Mouse (Mus musculus): ENCODE measurements around the gene Hspb1. TPM values are rescaled to one million over a fixed set of nuclear protein-coding genes. Genes with fewer than 3 reads are reported as not detected.

The Hspb1 gene
- polyA plus RNA-seq, 1 experiment from 2014 or later: 7.8 TPM

DNA sequence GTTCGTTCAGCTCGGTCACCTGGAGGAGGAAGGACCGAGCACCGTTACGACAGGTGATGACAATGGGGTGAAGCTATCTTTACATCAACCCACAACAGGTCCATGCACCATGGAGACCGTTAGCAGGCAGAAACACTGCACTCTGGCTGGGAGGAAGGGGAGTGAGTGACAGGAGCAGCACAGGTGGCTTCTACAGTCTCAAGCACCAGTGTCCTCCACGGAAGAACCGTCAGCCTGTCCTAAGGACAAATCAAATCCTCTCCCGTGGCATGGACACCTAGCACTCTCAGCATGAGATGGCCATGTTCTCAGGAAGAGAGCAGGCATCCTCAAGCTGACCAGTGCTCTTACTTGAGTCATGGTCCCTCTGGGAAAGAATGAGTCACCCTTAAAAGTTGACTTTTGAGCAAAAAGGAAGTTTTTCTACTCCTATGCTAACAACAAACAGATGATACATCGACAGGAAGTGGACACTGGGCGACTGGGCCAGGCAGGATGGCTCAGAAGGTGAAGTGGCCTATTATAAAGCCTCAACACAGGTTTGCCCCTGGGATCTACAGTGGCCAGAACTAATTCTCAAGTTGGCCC, 24.0 kb downstream of the Hspb1 start:
- Histone ChIP-seq H3K36me3 (ENCODE audit: control insufficient read depth, insufficient read depth, low read length) (peaks cover 30% of the 10 kb centered on the region), H3K4me3 (ENCODE audit: low read depth, low read length) (no peak overlapping the region), H3K27me3 (ENCODE audit: control insufficient read depth, insufficient read depth, low read length) (no peaks in the 10 kb centered on the region), H3K4me1 (ENCODE audit: control insufficient read depth, insufficient read depth, low read length) (0 out of 2 replicates have a peak, but pooled peaks cover 2% of the 10 kb centered on the region), H3K9ac (replicated peaks; ENCODE audit: low read depth, low read length) (no peak overlapping the region), H3K9me3 (ENCODE audit: control insufficient read depth, low read length) (no peaks in the 10 kb centered on the region), H3K27ac (ENCODE audit: low read depth, low read length) (no peak overlapping the region), H3K4me2 (ENCODE audit: low read depth, low read length) (no peak overlapping the region)
- WGBS: 91% methylated on average over 11 of the region's 11 CpGs
- no peak for ATAC-seq (ENCODE audit: low read depth)

DNA sequence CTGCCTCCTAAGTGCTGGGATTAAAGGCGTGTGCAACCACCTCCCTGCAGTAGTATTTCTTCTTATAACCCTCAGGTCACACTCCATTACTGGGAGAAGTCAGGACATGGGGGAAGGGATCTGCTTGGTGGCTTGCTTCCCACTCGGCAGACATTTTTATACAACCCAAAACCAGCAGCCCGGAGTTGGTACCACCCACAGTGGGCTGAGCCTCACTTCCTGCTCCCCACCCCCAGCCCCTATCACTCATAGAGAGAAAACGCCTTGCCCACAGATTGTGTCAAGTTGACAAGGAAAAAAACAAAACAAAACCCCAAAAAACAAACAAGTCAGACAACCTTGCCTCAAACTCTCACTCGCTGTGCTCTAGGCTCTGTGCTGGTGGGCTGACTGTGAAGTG, 25.5 kb downstream of the Hspb1 start:
- Histone ChIP-seq H3K4me3 (ENCODE audit: low read depth, low read length) (no peak overlapping the region), H3K4me2 (ENCODE audit: low read depth, low read length) (no peak overlapping the region), H3K9me3 (ENCODE audit: control insufficient read depth, low read length) (no peaks in the 10 kb centered on the region), H3K4me1 (ENCODE audit: control insufficient read depth, insufficient read depth, low read length) (0 out of 2 replicates have a peak, but pooled peaks cover 2% of the 10 kb centered on the region), H3K27me3 (ENCODE audit: control insufficient read depth, insufficient read depth, low read length) (no peaks in the 10 kb centered on the region), H3K27ac (ENCODE audit: low read depth, low read length) (no peak overlapping the region), H3K9ac (replicated peaks; ENCODE audit: low read depth, low read length) (no peak overlapping the region), H3K36me3 (ENCODE audit: control insufficient read depth, insufficient read depth, low read length) (peaks cover 27% of the 10 kb centered on the region)
- 79% methylated on average over 5 of the region's 5 CpGs for WGBS
- ATAC-seq (ENCODE audit: low read depth): no peak

DNA sequence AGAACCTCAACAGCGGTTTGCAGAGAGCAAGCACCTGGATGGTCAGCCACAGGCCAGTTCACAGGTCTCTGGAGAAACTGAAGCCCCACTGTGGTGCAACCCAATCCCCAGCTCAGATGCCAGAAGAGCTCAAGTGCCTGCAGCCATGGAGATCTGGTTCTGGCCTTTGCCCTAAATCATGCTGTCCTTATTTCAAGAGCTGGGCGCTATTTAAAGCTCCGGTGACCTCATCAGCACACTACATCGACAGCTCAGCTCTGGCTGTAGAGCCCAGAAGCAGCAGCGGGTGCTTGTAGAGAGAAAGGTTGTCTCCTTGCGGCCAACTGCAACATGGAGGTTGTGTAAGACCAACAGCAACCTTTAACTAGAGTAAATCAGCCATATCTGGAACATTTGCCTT, 26.4 kb downstream of the Hspb1 start:
- no peak for ATAC-seq (ENCODE audit: low read depth)
- Histone ChIP-seq H3K36me3 (ENCODE audit: control insufficient read depth, insufficient read depth, low read length) (peaks cover 28% of the 10 kb centered on the region), H3K4me3 (ENCODE audit: low read depth, low read length) (no peak overlapping the region), H3K27me3 (ENCODE audit: control insufficient read depth, insufficient read depth, low read length) (no peaks in the 10 kb centered on the region), H3K9me3 (ENCODE audit: control insufficient read depth, low read length) (no peaks in the 10 kb centered on the region), H3K27ac (ENCODE audit: low read depth, low read length) (no peak overlapping the region), H3K4me2 (ENCODE audit: low read depth, low read length) (no peak overlapping the region), H3K4me1 (ENCODE audit: control insufficient read depth, insufficient read depth, low read length) (no peaks in the 10 kb centered on the region), H3K9ac (replicated peaks; ENCODE audit: low read depth, low read length) (no peak overlapping the region)
- 88% methylated on average over 6 of the region's 6 CpGs for WGBS

DNA sequence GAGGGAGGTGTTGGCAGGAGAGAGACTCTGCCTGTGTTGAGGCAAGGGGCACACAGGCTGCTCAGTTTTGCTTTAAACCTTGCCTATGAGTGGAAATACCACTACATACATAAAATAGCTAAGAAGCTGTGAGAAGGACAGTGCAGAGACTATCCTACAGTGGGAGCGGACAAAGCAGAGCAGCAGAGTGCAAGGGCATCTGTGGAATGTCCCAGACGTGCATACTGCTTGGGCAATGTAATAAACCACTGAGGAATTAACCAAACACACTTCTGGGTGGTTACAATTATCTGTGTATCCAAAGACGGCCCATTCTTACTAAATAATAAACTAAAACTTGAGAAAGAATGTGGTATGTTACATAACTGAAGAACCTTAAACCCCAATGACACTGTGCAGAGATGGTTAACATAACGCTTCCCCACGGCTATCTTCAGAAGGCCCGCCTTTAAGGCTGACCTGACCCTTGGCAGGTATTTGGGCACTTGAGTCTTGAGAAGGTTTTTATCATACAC, 28.4 kb downstream of the Hspb1 start:
- ATAC-seq (ENCODE audit: low read depth): no peak
- Histone ChIP-seq H3K4me1 (ENCODE audit: control insufficient read depth, insufficient read depth, low read length) (no peaks in the 10 kb centered on the region), H3K9me3 (ENCODE audit: control insufficient read depth, low read length) (no peaks in the 10 kb centered on the region), H3K27me3 (ENCODE audit: control insufficient read depth, insufficient read depth, low read length) (no peaks in the 10 kb centered on the region), H3K36me3 (ENCODE audit: control insufficient read depth, insufficient read depth, low read length) (peaks cover 14% of the 10 kb centered on the region), H3K27ac (ENCODE audit: low read depth, low read length) (no peak overlapping the region), H3K4me2 (ENCODE audit: low read depth, low read length) (no peak overlapping the region), H3K9ac (replicated peaks; ENCODE audit: low read depth, low read length) (no peak overlapping the region), H3K4me3 (ENCODE audit: low read depth, low read length) (no peak overlapping the region)
- 86% methylated on average over 6 of the region's 6 CpGs for WGBS

DNA sequence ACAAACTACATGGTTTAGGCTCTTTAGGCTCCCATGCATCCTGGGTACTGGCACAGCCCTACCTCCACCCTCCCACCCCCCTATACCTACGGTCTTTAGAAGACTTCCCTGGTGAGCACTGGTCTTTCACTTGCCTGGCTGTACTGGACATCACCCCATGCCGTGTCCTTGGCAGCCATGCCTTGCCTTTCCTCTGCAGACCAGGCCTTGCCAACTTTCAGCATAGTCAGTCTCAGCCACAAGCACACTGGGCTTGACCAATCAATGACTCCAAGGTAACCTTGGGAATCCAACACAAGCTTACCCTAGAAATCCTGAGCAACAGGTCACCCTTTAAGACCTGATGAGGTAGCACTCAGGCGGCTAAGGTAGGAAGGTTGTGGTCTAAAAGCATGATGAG, 28.9 kb downstream of the Hspb1 start:
- ATAC-seq (ENCODE audit: low read depth): no peak
- H3K4me3 ChIP-seq (ENCODE audit: low read depth, low read length): no peak overlapping the region
- H3K9me3 ChIP-seq (ENCODE audit: control insufficient read depth, low read length): no peaks in the 10 kb centered on the region
- H3K27ac ChIP-seq (ENCODE audit: low read depth, low read length): no peak overlapping the region
- H3K27me3 ChIP-seq (ENCODE audit: control insufficient read depth, insufficient read depth, low read length): no peaks in the 10 kb centered on the region
- H3K36me3 ChIP-seq (ENCODE audit: control insufficient read depth, insufficient read depth, low read length): peaks cover 12% of the 10 kb centered on the region
- H3K4me2 ChIP-seq (ENCODE audit: low read depth, low read length): no peak overlapping the region
- H3K4me1 ChIP-seq (ENCODE audit: control insufficient read depth, insufficient read depth, low read length): no peaks in the 10 kb centered on the region
- WGBS: 93% methylated on average over 3 of the region's 3 CpGs
- H3K9ac ChIP-seq (replicated peaks; ENCODE audit: low read depth, low read length): no peak overlapping the region

DNA sequence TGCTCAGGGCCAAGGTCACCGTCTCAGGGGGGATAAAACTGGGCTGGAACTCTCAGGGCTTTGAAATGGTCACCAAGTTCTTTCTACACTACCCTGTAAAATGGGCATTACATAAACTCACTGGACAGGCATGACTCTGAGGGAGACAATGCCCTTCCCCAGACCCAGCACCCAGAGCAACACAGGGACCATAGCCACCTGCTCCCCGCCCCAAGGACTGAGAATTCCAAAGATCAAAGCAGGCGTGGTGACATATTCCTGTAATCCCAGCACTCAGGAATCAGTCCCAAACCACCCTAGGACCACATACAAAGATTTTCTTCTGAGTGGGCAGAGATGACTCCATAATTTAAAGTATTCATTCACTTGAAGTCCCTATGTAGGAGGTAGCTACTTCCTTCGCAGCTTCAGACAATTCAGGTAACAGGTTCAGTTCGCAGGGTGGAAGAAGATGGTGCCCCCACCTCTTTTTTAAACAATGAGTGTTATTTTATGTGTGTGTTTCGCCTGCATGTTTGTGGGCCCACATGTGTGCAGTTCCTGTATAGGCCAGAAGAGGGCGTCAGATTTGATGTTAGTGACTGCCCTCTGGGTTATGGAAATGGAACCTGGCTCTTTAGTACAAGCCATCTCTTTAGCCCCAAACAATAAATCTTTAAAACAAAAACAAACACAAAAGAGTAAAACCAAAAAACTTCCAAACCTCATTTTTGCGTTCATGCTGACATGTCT, 29.8 kb downstream of the Hspb1 start:
- 95% methylated on average over 8 of the region's 8 CpGs for WGBS
- H3K4me2 ChIP-seq (ENCODE audit: low read depth, low read length): no peak overlapping the region
- H3K27me3 ChIP-seq (ENCODE audit: control insufficient read depth, insufficient read depth, low read length): no peaks in the 10 kb centered on the region
- peaks cover 21% of the 10 kb centered on the region for H3K36me3 ChIP-seq (ENCODE audit: control insufficient read depth, insufficient read depth, low read length)
- H3K9me3 ChIP-seq (ENCODE audit: control insufficient read depth, low read length): no peaks in the 10 kb centered on the region
- no peaks in the 10 kb centered on the region for H3K4me1 ChIP-seq (ENCODE audit: control insufficient read depth, insufficient read depth, low read length)
- H3K4me3 ChIP-seq (ENCODE audit: low read depth, low read length): no peak overlapping the region
- no peak for ATAC-seq (ENCODE audit: low read depth)
- no peak overlapping the region for H3K27ac ChIP-seq (ENCODE audit: low read depth, low read length)
- H3K9ac ChIP-seq (replicated peaks; ENCODE audit: low read depth, low read length): no peak overlapping the region

DNA sequence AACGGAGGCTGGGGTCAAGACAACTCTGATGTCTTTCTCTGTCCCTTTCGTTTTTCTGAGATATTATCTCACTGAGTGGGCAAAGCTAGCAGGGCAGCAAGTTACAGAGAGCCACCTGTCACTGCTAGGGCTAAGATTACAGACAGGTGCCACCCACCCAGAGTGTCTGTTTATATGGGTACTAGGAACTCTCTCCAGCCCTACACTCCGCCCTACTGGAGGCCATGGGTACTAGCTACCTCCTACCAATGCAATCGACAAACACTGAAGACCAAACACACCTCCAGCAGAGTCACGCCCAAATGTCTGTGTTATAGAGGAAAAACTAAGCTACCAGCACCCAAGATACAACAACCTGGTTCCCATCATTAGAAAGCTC, 30.3 kb downstream of the Hspb1 start:
- H3K27me3 ChIP-seq (ENCODE audit: control insufficient read depth, insufficient read depth, low read length): no peaks in the 10 kb centered on the region
- no peaks in the 10 kb centered on the region for H3K4me1 ChIP-seq (ENCODE audit: control insufficient read depth, insufficient read depth, low read length)
- no peak overlapping the region for H3K9ac ChIP-seq (replicated peaks; ENCODE audit: low read depth, low read length)
- WGBS: 98% methylated on average over 5 of the region's 5 CpGs
- H3K4me2 ChIP-seq (ENCODE audit: low read depth, low read length): no peak overlapping the region
- H3K36me3 ChIP-seq (ENCODE audit: control insufficient read depth, insufficient read depth, low read length): peaks cover 23% of the 10 kb centered on the region
- no peak overlapping the region for H3K27ac ChIP-seq (ENCODE audit: low read depth, low read length)
- H3K9me3 ChIP-seq (ENCODE audit: control insufficient read depth, low read length): no peaks in the 10 kb centered on the region
- H3K4me3 ChIP-seq (ENCODE audit: low read depth, low read length): no peak overlapping the region
- no peak for ATAC-seq (ENCODE audit: low read depth)

DNA sequence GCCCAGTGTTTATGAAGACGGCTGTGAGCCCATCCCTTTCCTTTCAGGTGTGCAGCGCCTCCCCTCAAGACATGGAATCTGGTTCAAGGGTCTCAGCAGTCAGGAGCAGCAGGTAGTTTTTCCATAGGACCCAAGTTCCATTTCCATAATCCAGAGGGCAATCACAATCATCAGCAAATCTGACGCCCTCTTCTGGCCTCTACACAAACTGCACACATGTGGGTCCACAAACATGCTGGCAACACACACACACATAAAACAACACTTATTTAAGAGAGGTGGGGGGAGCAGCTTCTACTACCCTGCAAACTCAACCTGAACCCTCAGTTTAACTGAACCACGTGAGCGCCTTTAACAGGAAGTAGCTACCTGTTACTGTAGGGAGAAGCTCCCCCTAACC, 30.9 kb downstream of the Hspb1 start:
- WGBS: over 99% methylated on average over 5 of the region's 5 CpGs
- H3K36me3 ChIP-seq (ENCODE audit: control insufficient read depth, insufficient read depth, low read length): peaks cover 23% of the 10 kb centered on the region
- no peak for ATAC-seq (ENCODE audit: low read depth)

DNA sequence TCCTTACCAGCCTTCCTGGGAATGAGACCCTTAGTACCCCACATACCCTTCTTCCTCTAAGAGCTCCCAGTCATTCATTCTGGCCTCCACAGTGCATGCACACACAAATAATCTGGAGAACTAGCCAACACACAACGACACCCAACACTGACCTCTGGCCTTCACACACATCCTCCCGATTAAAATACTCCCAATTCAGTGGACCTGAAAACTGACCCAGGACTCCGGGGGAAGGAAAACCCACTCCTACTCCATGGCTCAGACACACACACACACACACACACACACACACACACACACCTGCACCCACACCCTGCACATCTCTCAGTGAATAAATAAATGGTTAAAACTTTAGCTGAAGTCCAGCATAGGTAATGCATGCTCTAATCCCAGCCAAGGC, 32.2 kb downstream of the Hspb1 start:
- H3K36me3 ChIP-seq (ENCODE audit: control insufficient read depth, insufficient read depth, low read length): peaks cover 23% of the 10 kb centered on the region
- H3K27me3 ChIP-seq (ENCODE audit: control insufficient read depth, insufficient read depth, low read length): no peaks in the 10 kb centered on the region
- no peak overlapping the region for H3K9ac ChIP-seq (replicated peaks; ENCODE audit: low read depth, low read length)
- no peaks in the 10 kb centered on the region for H3K9me3 ChIP-seq (ENCODE audit: control insufficient read depth, low read length)
- ATAC-seq (ENCODE audit: low read depth): no peak
- 96% methylated on average over 3 of the region's 3 CpGs for WGBS
- H3K4me2 ChIP-seq (ENCODE audit: low read depth, low read length): no peak overlapping the region
- no peaks in the 10 kb centered on the region for H3K4me1 ChIP-seq (ENCODE audit: control insufficient read depth, insufficient read depth, low read length)
- H3K27ac ChIP-seq (ENCODE audit: low read depth, low read length): no peak overlapping the region
- H3K4me3 ChIP-seq (ENCODE audit: low read depth, low read length): no peak overlapping the region

More for the DNA sequence above, 30.9 kb downstream of the Hspb1 start:
- H3K4me3 ChIP-seq (ENCODE audit: low read depth, low read length): no peak overlapping the region
- no peaks in the 10 kb centered on the region for H3K27me3 ChIP-seq (ENCODE audit: control insufficient read depth, insufficient read depth, low read length)
- H3K9ac ChIP-seq (replicated peaks; ENCODE audit: low read depth, low read length): no peak overlapping the region
- no peak overlapping the region for H3K4me2 ChIP-seq (ENCODE audit: low read depth, low read length)
- no peak overlapping the region for H3K27ac ChIP-seq (ENCODE audit: low read depth, low read length)
- H3K9me3 ChIP-seq (ENCODE audit: control insufficient read depth, low read length): no peaks in the 10 kb centered on the region
- H3K4me1 ChIP-seq (ENCODE audit: control insufficient read depth, insufficient read depth, low read length): no peaks in the 10 kb centered on the region
